Mouse (Mus musculus) hindbrain, postnatal 0 days (tissue): ENCODE measurements around the gene Arl6ip6. TPM values are rescaled to one million over a fixed set of nuclear protein-coding genes. Genes with fewer than 3 reads are reported as not detected.
A peak's percentile ranks its signal among the peaks of the same experiment; 100 is the strongest.

ENCODE experiments used
- ATAC-seq: fragments of 200-750 bp; cut with Nextera tagmentation; 2 replicates; pipeline ENCODE4 v1.8.0; 2017; ENCODE audit warnings: mild to moderate bottlenecking, moderate TSS enrichment, moderate library complexity
- DNase-seq: peaks from one replicate; pipeline ENCODE4 v3.0.0-alpha.2; 2015; ENCODE audit warnings: low spot score
- H3K27ac ChIP-seq: fragments of 300-500 bp; sonication (generic); 2 replicates; pipeline ENCODE4 v1.5.1; 2014; ENCODE audit warnings: mild to moderate bottlenecking
- H3K27me3 ChIP-seq: fragments of 300-500 bp; sonication (generic); 2 replicates; pipeline ENCODE4 v1.6.1; 2014; ENCODE audit warnings: low read length, mixed read lengths; ENCODE audit not compliant: insufficient read depth
- H3K36me3 ChIP-seq: fragments of 300-500 bp; sonication (generic); 2 replicates; pipeline ENCODE4 v1.6.1; 2014; ENCODE audit warnings: low read length, mixed read lengths; ENCODE audit not compliant: insufficient read depth
- H3K4me1 ChIP-seq: fragments of 300-500 bp; sonication (generic); 2 replicates; pipeline ENCODE4 v1.6.1; 2014; ENCODE audit warnings: antibody characterized with exemption, low read length, mixed read lengths; ENCODE audit not compliant: insufficient read depth
- H3K4me2 ChIP-seq: fragments of 300-500 bp; sonication (generic); 2 replicates; pipeline ENCODE4 v1.6.1; 2014; ENCODE audit warnings: low read depth, mild to moderate bottlenecking, low read length, moderate library complexity, mixed read lengths
- H3K4me3 ChIP-seq: fragments of 300-500 bp; sonication (generic); 2 replicates; pipeline ENCODE4 v1.5.1; 2014; ENCODE audit warnings: low read length
- H3K9ac ChIP-seq: fragments of 300-500 bp; sonication (generic); replicated peaks from 2 replicates; pipeline ENCODE4 v1.6.1; 2014; ENCODE audit warnings: mild to moderate bottlenecking, low read length, moderate library complexity, mixed read lengths
- H3K9me3 ChIP-seq: fragments of 300-500 bp; sonication (generic); 2 replicates; pipeline ENCODE4 v1.6.1; 2016; ENCODE audit warnings: low read length, mixed read lengths
- CTCF ChIP-seq: IDR thresholded peaks from 2 replicates; pipeline ENCODE4 v1.5.1; 2016; ENCODE audit warnings: antibody characterized with exemption, control low read depth, low read depth
- WGBS: fragments of 180-500 bp; shearing (Covaris S2); extraction: QIAGEN DNeasy Blood & Tissue Kit; methylation state at CpG from one replicate; pipeline ENCODE4 v1.1.7; 2014; 5-methylcytosine and 5-hydroxymethylcytosine counted together
- polyA plus RNA-seq: library from polyadenylated mRNA; unstranded; fragments of >200 nt; fragmentation: Nextera tagmentation; extraction: Ambion mirVana; gene quantifications from 2 replicates; pipeline ENCODE4 v1.2.1, GENCODE M21; 2015
- total RNA-seq: library from RNA; depleted of rRNA; stranded (reverse); fragments of >200 nt; gene quantifications from 2 replicates; pipeline ENCODE4 v1.2.3, GENCODE M21; 2014

The Arl6ip6 gene
- total and polyA plus RNA-seq, 2 experiments from 2014 or later, result 22.7 to 25.2 TPM

- DNase-seq (peak; percentile 99), ATAC-seq (peak; percentile 97)
- Histone ChIP-seq H3K36me3 (0 out of 2 replicates have a peak, but pooled peaks cover 3% of the 10 kb centered on the region), H3K9ac (peak within 1 kb of the TSS; percentile 71), H3K4me3 (peak within 1 kb of the TSS; percentile 71), H3K27ac (peak within 1 kb of the TSS; percentile 95), H3K27me3 (no peaks in the 10 kb centered on the region), H3K4me2 (peak within 1 kb of the TSS; percentile 91), H3K4me1 (0 out of 2 replicates have a peak, but pooled peaks cover 4% of the 10 kb centered on the region), H3K9me3 (no peaks in the 10 kb centered on the region)
- no peak for TF ChIP-seq CTCF
- WGBS, result under 1% methylated on average over 52 of the region's 53 CpGs
Measured at GRCm38 (mm10) chr2:53190684-53191511, 628 bp upstream of the Arl6ip6 start, which contains the start of gene Prpf40a. TSS of gene Prpf40a (minus strand) at chr2:53191284.

DNA sequence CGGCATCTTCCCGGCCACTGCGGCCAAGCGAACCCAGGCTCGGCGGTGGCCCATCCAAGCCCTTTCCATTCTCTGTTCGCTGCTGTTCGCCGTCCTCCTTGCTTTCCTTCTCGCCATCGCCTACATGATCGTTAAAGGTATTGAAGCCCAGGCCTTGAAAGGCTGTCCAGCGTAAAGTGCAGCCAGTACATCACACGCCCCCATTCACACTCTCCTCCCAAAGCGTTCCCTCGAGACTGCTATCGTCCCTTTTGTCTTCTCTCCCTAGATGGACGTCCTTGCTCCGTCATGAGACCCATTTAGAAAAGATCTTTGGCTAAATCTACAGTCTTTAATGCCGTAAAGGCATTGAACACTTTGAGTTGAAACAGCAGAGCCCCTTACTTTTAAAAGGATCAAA, 860 bp downstream of the Arl6ip6 start:
- DNase-seq, result peak; percentile 61
- Histone ChIP-seq H3K27ac (peak overlapping the region; percentile 95), H3K9ac (peak overlapping the region; percentile 71), H3K27me3 (no peaks in the 10 kb centered on the region), H3K4me1 (0 out of 2 replicates have a peak, but pooled peaks cover 4% of the 10 kb centered on the region), H3K36me3 (0 out of 2 replicates have a peak, but pooled peaks cover 3% of the 10 kb centered on the region), H3K4me3 (peak overlapping the region; percentile 71), H3K4me2 (peak overlapping the region; percentile 91), H3K9me3 (no peaks in the 10 kb centered on the region)
- ATAC-seq, result no peak
- no peak for TF ChIP-seq CTCF
- whole genome bisulfite sequencing, result under 1% methylated on average over 19 of the region's 20 CpGs

GRCm38 (mm10) chr2:53196431-53196830, 4.9 kb downstream of the Arl6ip6 start:
- WGBS, result 95% methylated on average over 10 of the region's 10 CpGs

GRCm38 (mm10) chr2:53199203-53199602, 7.7 kb downstream of the Arl6ip6 start:
- no peak for ATAC-seq
- H3K4me3 ChIP-seq, result no peak overlapping the region
- no peak overlapping the region for H3K9ac ChIP-seq
- no peak overlapping the region for H3K27ac ChIP-seq
- no peaks in the 10 kb centered on the region for H3K9me3 ChIP-seq
- WGBS, result 97% methylated on average over 1 of the region's 1 CpGs
- H3K36me3 ChIP-seq, result peaks cover 3% of the 10 kb centered on the region; the same call in 1 of the 2 replicates
- no peaks in the 10 kb centered on the region for H3K4me1 ChIP-seq
- no peak overlapping the region for H3K4me2 ChIP-seq
- no peak for DNase-seq
- no peaks in the 10 kb centered on the region for H3K27me3 ChIP-seq
- no peak for TF ChIP-seq CTCF

More at GRCm38 (mm10) chr2:53196431-53196830, 4.9 kb downstream of the Arl6ip6 start:
- Histone ChIP-seq H3K27me3 (no peaks in the 10 kb centered on the region), H3K36me3 (peaks cover 3% of the 10 kb centered on the region; the same call in 1 of the 2 replicates), H3K9me3 (no peaks in the 10 kb centered on the region), H3K4me3 (no peak overlapping the region), H3K27ac (no peak overlapping the region), H3K9ac (no peak overlapping the region), H3K4me1 (0 out of 2 replicates have a peak, but pooled peaks cover 4% of the 10 kb centered on the region), H3K4me2 (no peak overlapping the region)
- ATAC-seq, result no peak
- no peak for DNase-seq
- TF ChIP-seq CTCF, result no peak

DNA sequence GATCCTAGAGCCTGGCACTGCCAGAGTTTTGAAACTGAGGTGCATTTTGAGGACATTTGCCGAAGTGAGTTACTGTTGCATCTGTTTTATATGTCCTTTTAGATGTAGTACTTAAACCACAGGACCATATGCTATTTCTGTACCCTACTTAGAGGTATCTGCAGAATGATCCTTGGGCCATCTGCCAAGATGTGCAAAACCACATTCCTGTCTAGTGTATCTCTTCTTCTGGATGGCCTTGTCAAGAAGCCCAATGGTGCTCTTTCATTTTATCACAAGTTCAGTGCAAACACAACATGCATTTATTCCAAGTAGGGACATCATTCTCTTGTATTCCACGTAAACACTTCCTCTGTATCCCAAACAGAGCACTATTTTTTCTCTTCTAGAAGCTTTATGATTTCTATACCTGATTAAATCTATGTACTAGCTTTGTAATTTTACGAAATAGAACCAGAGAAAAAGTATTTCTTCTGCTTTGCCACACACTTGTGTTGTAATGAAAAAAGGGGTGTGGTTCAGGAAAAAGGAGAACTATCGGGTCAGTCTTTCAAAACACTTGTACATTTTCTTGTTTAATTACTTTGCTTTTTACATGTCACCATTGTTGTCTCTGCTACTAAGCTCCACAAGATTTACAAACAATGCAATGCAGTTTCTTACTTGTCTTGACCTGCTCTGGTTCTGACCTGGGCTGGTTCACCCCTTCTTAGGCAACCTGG, 8.8 kb downstream of the Arl6ip6 start:
- Histone ChIP-seq H3K4me1 (no peaks in the 10 kb centered on the region), H3K9ac (no peak overlapping the region), H3K4me3 (no peak overlapping the region), H3K9me3 (no peaks in the 10 kb centered on the region), H3K27me3 (no peaks in the 10 kb centered on the region), H3K27ac (no peak overlapping the region), H3K36me3 (no peaks in the 10 kb centered on the region; the same call in 1 of the 2 replicates), H3K4me2 (no peak overlapping the region)
- TF ChIP-seq CTCF, result no peak
- 95% methylated on average over 4 of the region's 4 CpGs for WGBS
- ATAC-seq (no peak), DNase-seq (no peak)

DNA sequence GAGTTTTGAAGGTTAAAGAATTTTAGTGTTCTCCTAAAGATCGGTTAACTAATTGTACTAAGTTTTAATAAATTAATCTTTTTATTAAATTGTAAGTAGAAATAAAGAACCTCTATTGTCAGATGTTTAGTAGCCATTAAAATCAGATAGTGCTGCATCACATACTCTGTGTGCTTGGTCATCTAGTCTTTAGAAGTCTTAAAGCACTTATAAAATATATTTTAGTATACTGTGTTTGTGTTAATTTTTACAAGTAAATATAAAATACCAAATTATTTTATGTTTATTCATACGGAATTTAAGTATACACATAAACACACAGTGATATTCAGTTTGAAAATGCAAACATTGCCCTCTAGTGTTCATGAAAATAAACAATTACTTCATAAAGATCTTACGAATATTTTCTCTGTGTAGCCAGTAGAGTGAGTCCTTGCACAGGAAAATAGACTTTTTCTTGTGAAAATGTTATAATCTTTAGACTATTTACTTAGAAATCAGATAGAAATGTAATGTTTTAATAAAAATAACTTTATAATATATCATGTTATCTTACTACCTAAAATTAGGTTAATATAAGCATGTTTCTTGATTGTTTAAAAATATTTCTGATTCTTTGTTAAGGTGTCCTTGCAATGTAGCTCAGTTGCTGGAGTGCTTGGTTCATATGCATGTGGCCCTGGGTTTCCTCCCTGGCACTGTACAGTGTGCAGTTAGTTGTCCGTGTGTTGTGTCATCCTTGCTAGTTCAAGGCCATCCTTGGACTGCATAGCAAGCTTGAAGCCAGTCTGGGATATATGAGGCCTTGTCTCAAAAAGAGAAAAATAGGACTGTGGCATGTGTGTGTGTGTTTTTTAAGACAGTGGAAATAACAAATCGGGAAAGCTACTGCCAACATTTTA, 13.1 kb downstream of the Arl6ip6 start:
- no peak overlapping the region for H3K27ac ChIP-seq
- 62% methylated on average over 5 of the region's 5 CpGs for WGBS

More for the DNA sequence above, 13.1 kb downstream of the Arl6ip6 start:
- Histone ChIP-seq H3K27me3 (no peaks in the 10 kb centered on the region), H3K9ac (no peak overlapping the region), H3K36me3 (no peaks in the 10 kb centered on the region; the same call in 1 of the 2 replicates), H3K9me3 (no peaks in the 10 kb centered on the region), H3K4me2 (no peak overlapping the region), H3K4me3 (no peak overlapping the region), H3K4me1 (no peaks in the 10 kb centered on the region)
- peak; percentile 71 for TF ChIP-seq CTCF
- DNase-seq (peak; percentile 79), ATAC-seq (peak; percentile 72; the same call in 1 of the 2 replicates)
